Mouse (Mus musculus) thymus, adult 2 months (tissue): ENCODE data around the gene Etfdh.

Source experiments
- CTCF ChIP-seq: fragments of 200-500 bp; IDR thresholded peaks from 2 replicates; pipeline ENCODE4 v1.5.1; 2012; ENCODE audit warnings: mild to moderate bottlenecking, control low read depth, low read length, moderate library complexity, borderline replicate concordance; ENCODE audit not compliant: control insufficient read depth, poor library complexity, insufficient read depth; ENCODE audit errors: extremely low read depth
- POLR2A ChIP-seq: fragments of 200-500 bp; IDR thresholded peaks from 2 replicates; pipeline ENCODE4 v1.6.1; 2012; ENCODE audit warnings: mild to moderate bottlenecking, low read length, control low read depth, moderate library complexity; ENCODE audit not compliant: control insufficient read depth, poor library complexity, insufficient read depth; ENCODE audit errors: extremely low read depth

GRCm38 (mm10) chr3:79590863-79591792, 38.2 kb downstream of the Etfdh start, which contains the start of gene Ppid:
- 0 out of 2 replicates have a peak, but pooled peaks have one; percentile 36 for TF ChIP-seq CTCF
- TF ChIP-seq POLR2A = peak; percentile 76
